Mouse (Mus musculus) urinary bladder, postnatal 10 days (tissue): ENCODE data around the gene Fbxo5.

Experiments used
- DNase-seq: peaks from one replicate; pipeline ENCODE4 v3.0.0; 2022; ENCODE audit warnings: low spot score

The Fbxo5 gene

GRCm38 (mm10) chr10:5805243-5805730 is at the start of gene Fbxo5:
Gene Fbxo5, minus strand, starts transcription at chr10:5805600.
- peak; percentile 91 for DNase-seq

GRCm38 (mm10) chr10:5853290-5853868 is 48.0 kb upstream of the Fbxo5 start:
- DNase-seq = no peak

- DNase-seq = no peak
Observed at GRCm38 (mm10) chr10:5846939-5847338, 41.5 kb upstream of the Fbxo5 start.

GRCm38 (mm10) chr10:5841369-5841768 is 36.0 kb upstream of the Fbxo5 start:
- no peak for DNase-seq

- DNase-seq = no peak
Observed at GRCm38 (mm10) chr10:5826336-5827025, 21.1 kb upstream of the Fbxo5 start.

- no peak for DNase-seq
Observed at GRCm38 (mm10) chr10:5824779-5825178, 19.4 kb upstream of the Fbxo5 start.

GRCm38 (mm10) chr10:5823740-5824491 is 18.5 kb upstream of the Fbxo5 start, which contains the start of gene Mtrf1l:
Gene Mtrf1l, minus strand, starts transcription at chr10:5823910.
- DNase-seq = peak; percentile 88

GRCm38 (mm10) chr10:5823291-5823739 is 17.9 kb upstream of the Fbxo5 start:
- DNase-seq = no peak

GRCm38 (mm10) chr10:5818772-5819171 is 13.4 kb upstream of the Fbxo5 start:
- DNase-seq = no peak

GRCm38 (mm10) chr10:5815968-5816367 is 10.6 kb upstream of the Fbxo5 start:
- DNase-seq = no peak

- no peak for DNase-seq
Observed at GRCm38 (mm10) chr10:5813724-5814123, 8.3 kb upstream of the Fbxo5 start.

- DNase-seq = no peak
Observed at GRCm38 (mm10) chr10:5807683-5808082, 2.3 kb upstream of the Fbxo5 start.

- no peak for DNase-seq
Observed at GRCm38 (mm10) chr10:5806996-5807395, 1.6 kb upstream of the Fbxo5 start.

- DNase-seq = no peak
Observed at GRCm38 (mm10) chr10:5806416-5806815, 1.0 kb upstream of the Fbxo5 start.

- DNase-seq = peak; percentile 83
Observed at GRCm38 (mm10) chr10:5805731-5806307, 419 bp upstream of the Fbxo5 start.

GRCm38 (mm10) chr10:5804691-5805156 is 676 bp downstream of the Fbxo5 start:
- no peak for DNase-seq

- no peak for DNase-seq
Observed at GRCm38 (mm10) chr10:5803739-5804138, 1.7 kb downstream of the Fbxo5 start.

GRCm38 (mm10) chr10:5802866-5803265 is 2.5 kb downstream of the Fbxo5 start:
- no peak for DNase-seq

GRCm38 (mm10) chr10:5800490-5800889 is 4.9 kb downstream of the Fbxo5 start:
- DNase-seq = no peak

- no peak for DNase-seq
Observed at GRCm38 (mm10) chr10:5798069-5798468, 7.3 kb downstream of the Fbxo5 start.

- DNase-seq = no peak
Observed at GRCm38 (mm10) chr10:5790657-5791056, 14.7 kb downstream of the Fbxo5 start.

- no peak for DNase-seq
Observed at GRCm38 (mm10) chr10:5786923-5787322, 18.5 kb downstream of the Fbxo5 start.
